Mouse (Mus musculus) CD4-positive, CD25-positive, alpha-beta regulatory T cell, adult 2 months (primary cell): Measurements from ENCODE around the gene Galnt7.
A peak's percentile ranks its signal among the peaks of the same experiment; 100 is the strongest.

Experiments
- DNase-seq: peaks from one replicate; pipeline ENCODE4 v3.0.0-alpha.2; 2012; ENCODE audit warnings: low read depth, low spot score

Galnt7 gene

DNA sequence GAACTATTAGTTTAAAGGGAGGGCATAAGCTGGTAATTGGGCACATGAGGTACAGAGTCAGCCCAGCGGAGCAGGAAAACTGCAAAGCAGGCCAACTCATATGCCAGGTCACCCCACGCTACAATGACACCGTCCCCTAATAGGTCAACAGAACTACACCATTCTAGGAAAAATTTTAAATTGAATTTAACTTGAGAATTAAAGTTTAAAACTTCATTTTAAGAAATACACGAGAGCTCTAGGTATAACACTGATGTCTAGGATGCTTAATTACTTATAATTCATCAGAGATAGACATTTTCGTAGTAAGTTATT, 67.7 kb downstream of the Galnt7 start:
- no peak for DNase-seq

DNA sequence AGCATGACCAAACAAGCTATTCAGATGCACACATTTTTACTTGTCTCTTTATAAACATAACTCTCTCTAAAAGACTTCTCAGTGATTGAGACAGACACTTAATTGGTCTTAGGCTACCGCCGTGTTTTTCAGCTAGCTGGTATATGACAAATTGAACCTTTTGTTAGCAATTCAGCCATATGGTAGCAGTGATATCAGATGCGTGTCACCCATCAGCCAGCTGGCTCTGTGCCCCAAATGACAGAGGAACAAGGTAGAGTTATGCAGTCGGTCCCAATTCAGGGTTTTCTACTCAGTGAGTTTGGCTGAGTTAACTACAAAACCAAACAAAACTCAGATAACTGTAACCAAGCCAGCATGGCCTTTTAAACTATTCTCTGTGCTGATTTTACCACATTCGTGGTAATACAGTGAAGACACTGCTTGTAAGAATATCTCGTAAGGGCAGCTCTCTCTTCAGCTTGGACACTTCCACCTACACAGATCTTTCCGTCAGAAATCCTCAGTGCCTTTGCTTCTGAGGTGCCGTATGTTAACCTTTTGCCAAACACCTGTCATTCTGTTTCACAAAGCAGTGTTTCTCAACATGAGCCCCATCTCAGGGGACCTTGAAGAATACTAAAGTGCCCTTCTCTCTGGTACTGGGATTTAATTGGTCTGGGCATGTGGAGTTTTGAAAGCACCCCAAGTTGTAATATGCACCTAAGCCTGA, 68.3 kb downstream of the Galnt7 start:
- no peak for DNase-seq

DNA sequence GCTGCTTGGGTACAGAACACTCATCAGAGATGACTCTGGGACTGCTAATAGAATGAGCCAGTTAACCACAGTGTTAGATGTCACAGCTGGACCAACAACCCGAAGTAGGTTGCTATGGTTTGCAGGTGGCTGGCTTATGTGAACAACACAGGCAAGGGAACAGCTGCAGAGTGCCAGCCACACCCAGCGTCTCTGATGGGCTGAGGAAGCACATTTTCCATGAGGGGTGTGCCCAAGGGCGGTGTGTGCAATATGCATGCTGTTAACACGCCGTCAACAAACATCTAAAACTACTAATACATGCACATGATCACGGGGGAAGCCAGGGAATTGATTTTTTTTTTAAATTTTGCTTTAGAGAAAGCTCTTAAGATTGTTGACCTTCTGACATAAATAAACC, 73.0 kb downstream of the Galnt7 start:
- DNase-seq: peak; percentile 58

DNA sequence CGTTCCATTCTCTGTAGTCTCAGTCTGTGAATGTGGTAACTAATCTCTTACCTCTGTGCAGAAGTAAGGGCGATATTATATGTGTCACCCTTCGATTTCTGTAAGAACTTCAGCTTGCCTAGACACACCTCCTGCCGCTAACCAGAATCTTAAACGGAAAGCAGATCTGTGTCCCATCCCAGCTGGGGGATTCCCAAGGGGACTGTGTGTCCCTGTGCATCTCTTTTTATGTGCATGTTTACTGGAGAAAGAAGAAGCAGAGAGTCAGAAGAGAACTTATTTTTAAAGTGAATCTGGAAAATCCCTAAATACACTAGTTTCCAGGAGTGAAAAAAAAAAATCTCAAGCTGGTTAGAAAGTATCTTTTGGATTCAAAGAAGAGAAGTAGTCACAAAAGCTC, 75.5 kb downstream of the Galnt7 start:
- DNase-seq: peak; percentile 32

DNA sequence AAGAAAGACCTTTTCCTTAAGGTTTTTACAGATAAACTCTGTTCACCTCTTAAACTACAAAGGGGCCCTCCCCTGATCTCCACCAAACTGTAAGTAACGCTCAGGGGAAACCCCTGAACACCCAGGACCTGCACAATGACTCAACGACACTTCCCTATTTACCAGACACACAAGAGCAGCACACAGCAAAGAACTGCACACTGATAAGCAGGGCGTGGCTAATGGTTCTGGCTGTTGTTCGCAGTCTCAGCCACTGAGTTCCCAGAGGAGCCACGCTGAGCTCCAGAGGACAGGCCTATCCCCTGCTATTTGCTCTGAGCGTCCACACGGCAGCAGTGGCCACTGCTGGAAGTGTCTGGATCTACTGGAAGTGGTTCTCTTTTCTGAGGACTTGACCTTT, 76.6 kb downstream of the Galnt7 start:
- DNase-seq: peak; percentile 83

DNA sequence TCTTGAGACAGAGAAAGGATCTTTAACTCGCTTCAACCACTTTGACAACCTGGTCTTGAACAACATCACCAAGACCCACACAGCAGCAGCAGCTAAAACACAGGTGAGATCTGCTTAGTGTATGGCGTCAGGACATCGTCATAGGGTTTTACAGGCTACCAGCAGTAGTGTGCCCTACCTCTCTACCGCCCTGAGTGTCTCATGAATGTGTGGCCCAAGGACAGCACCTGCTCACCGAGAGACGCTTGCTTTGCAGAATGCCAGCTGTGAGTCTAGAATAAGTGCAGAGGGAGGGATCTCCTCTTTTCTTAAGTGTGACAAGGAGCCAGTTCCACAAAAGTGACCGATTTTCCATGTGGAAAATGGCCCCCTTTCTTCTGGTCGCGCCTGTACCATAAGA, 77.5 kb downstream of the Galnt7 start:
- peak; percentile 10 for DNase-seq

DNA sequence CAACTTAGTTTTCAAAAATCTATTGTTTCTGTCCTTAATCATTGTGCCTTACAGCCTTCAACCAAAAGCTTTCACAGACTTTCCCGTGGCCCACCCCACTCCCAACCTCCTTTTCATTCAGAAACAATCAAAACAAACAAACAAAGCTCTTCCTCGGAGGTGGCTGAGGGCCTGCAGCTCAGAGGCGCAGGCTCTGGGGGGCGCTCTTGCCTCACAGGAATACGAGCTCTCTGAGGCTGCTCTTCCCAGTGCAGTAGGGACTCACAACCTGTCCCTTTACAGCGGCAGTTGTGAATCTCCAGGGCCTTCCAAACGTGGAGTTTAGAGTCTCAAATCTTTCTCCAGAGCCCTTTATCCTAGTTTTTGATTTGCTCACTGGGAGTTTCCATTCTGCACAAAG, 78.4 kb downstream of the Galnt7 start:
- peak; percentile 87 for DNase-seq

DNA sequence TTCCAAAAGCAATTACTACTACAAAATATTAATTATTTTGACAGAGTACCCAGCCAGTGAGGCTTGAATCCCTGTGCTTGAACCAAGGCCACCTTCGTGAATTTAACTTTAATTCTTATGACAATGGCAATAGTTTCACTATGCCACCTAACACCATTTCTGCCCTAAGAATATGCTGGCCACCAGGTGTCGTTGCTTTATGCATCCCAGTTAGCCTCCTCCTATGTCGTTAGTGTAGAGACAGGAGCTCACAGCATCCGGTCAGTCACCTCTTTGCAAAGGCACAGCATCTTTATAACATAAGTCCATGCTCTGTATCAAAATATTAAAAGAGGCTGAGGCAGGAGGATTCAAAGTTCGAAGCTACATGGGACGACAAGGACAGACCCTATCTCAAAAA, 79.0 kb downstream of the Galnt7 start:
- peak; percentile 13 for DNase-seq

DNA sequence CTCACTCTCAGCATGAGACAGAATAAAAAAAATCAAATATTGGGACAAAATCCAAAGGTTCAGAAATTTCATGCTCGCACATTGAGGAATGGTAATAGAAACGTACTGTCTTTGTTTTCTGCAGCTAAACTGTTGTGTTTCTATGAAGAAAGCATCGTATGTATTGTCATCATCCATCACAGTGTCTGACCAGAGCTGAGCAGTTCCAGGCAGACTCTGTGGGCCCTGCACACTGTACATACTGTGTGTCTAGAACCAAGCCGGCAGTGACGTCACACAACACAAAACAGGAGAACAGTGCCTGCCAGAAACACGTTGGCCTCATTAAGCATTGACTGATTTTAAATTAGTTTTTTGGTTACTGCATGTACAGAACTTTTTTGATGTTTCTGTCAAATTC, 82.9 kb downstream of the Galnt7 start:
- no peak for DNase-seq

DNA sequence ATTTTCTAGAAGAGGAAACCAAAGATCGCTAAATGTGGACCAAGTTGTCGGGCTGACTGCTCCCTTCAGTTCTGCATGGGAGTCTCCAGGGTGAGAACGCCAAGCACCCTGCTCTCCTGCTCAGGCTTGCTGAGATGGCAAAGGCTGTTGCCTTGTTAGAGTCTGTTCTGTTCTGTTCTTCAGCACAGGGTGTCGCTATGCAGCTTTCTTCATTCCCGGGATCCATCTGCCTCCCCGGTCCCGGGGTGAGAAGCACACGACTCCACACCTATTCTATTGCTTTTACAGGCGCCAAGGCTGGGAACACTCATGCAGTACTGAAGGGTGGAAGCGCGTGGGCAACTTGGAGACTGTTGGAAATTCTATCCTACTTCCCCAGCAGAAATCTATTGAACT, 83.4 kb downstream of the Galnt7 start:
- no peak for DNase-seq

DNA sequence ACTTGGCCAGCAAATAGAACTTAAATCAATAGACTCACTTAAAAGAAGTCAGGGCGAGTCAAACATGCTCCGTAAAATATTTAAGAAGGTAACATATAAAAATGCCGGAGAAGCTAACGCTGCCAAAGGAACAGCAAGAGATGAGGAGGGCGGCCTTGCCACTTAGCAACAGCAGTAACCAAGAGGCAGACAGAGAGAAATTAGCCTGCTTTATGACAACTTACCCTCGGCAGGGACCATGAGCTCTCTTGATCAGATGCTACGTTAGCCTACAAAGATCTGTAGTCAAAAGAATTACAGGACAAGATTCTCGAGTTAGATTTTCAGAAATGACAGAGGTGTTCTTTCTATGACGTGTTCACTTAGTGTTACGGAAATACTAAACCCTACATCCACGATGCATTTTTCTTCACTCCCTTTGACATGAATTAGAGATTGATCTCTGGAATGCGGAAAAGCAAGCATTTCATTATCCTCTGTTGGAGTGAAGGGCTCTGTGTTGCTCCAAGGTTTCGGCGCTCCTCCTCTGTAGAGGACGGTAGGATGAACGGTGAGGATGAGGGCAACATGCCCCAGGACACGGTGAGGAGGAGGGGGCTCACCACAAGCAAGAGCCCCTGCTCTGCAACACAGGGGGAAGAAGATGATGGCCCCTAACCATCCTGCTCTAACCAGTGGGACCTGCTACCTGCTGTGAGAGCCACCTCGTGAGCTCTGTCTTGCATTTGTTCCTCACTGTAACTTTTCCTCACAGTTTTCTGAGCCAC, 84.0 kb downstream of the Galnt7 start:
- DNase-seq: no peak

DNA sequence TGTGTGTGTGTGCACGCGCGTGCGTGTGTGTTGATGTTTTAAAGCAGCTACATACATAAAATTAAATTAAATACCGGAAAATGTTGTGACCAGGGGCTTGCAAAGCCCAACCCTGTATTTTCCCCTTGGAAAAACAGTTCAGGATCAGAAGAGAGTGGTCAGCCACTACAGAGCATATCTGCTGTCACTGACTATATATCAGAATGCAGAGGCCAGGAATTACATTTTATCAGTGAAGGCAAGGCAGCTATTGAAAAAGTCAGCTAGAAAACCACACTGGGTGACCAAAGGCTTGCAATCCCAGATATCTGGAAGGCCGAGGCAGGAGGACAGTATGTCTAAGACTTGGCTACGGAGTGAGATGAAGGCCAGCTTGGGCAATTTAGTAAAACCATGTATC, 84.8 kb downstream of the Galnt7 start:
- DNase-seq: no peak

DNA sequence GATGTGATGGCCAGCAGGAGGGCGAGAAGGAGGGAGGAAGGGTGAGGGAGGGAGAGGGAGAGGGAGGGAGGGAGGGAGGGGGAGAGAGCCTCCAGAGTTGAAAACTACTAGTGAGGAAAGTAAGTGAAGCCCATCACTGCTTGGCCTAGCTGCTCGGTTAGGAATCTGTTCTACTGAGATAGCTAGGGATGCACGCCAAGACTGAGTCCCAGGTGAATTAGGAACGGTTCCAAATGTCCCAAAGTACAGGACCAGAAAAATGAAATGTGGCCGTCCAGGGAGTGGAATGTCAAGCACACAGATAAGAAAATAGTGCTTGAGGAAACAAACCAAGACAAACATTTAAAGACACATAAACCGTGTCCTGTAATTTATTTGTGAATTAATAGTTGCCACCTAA, 87.8 kb downstream of the Galnt7 start:
- DNase-seq: no peak

DNA sequence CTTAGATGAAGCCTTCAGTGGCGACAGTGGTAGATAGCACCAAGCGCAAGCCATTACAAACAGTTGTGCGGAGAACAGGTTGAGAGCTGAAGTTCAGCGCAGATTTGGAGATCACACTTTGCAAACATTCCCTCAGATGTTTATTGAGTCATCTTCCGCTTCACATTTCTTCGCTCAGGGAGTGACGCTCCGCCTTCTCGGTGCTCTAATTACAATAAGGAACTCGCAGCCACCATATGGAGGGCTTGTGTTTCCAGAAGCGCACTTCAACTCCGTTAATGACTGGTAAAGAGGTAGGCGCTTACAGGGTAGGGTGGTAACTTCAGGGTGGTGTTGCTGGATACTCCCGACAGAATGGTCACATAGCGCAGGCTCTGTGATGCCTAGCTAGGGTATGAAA, 89.1 kb downstream of the Galnt7 start:
- DNase-seq: no peak

DNA sequence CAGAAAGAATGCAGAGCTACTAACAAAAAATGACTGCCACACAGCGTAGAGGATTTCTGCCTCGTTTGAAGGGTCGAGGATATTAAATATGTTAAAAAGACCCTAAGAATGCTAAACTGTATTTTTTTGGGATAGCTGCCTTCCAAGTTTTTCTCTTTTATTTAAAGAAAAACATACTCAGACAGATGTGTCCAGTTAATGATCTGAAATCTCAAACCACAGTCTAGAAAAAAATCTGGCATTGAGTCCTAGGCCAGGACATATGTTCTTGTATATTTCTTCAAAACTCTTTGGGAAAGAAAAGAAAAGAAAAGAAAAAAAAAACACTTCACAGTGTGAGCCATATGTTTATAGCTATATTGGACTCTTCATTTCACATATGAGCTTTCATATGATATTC, 90.1 kb downstream of the Galnt7 start:
- DNase-seq: no peak

DNA sequence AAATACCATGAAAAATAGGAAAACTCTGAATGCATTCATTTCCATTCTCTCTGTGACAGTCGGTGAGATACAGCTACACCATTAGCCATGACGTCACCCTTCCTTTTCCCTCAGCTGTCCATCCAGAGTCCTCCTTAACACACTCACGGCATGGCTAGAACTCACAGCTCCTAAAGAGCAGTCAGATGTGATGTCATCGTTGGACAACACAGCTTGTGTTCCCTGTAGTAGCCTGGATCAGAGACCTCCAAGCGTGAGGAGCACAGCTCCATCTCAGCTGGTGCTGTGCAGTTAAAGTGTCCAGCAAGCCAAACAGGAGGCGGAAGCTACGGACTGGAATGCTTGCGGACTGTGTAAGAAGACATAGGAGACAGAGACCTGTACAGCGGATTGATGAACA, 91.9 kb downstream of the Galnt7 start:
- no peak for DNase-seq

DNA sequence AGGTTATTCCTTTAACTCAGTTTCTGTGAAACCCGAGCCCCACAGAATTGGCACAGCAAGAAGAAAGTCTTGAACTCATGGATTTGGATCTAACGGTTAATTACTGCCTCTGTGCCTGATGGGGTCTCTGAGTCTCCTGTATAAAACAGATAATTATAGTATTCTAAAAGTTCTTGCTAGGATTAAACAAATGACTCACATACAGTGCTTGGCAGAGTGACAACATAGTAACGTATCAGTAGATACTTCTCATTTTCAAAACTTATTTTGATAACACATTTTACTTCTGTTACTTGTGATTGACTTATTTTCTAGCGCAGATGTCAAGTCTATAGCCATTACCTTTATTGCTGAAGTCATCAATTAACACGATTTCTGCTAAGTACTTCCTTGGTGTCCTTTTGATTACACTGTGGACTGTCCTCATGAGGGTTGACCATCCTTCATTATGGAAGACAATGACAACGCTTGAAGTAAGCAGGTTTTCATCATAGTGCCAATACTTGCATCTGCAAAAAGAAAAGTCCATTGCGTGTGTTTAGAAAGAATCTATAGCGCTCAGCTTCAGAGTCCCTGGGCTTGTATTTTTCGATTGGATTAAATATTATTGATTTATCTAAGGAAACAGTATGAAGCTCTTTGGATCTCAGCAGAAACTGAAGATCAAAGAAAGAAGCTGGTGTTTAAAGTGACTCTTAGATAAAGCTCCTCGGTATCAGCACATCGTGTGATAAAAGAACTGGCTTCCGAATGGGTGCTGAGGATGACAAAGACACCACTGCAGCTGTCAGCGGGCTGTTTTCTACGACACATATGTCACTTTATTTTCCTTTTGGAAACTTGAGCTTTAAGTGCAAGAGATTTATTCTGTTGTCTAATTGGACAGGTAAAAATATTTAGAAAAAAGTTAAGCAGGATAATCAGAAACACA, 100.5 kb downstream of the Galnt7 start:
- no peak for DNase-seq

DNA sequence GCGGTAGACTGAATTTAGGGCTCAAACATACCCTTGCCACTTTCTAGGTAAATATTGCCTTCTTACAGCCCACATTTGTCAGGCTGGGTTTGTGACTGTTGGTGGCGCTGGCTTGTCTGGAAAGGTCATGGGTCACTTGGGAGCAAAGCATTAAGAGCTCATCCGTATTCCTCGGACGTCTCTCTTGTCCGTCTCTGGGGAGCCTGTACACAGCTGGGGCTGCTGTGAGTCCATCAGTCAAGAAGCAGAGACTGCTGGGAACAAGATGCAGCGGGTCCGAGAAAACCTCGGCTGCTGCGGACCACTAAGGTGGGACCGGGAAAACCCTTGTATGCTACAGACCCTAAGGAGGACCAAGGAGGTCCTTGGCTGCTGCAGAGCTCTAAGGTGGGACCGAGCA, 105.3 kb downstream of the Galnt7 start:
- no peak for DNase-seq

DNA sequence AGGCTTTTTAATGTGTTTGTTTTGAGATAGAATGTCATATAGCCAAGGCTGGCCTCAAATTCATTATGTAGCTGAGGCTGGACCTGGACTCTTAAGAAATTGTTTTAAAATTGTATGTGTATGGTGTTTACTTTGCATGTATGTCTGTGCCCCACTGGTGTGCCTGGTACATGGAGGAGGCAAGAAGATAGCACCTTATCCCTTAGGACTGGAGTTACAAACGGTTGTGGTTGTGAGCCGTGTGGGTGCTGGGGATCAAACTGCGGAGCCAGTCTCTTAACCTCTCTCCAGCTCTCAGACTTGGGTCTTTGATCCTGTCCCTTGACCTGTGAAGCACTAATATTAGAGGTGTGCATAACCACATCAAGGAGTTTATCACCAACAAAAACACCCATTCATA, 106.0 kb downstream of the Galnt7 start:
- DNase-seq: no peak

DNA sequence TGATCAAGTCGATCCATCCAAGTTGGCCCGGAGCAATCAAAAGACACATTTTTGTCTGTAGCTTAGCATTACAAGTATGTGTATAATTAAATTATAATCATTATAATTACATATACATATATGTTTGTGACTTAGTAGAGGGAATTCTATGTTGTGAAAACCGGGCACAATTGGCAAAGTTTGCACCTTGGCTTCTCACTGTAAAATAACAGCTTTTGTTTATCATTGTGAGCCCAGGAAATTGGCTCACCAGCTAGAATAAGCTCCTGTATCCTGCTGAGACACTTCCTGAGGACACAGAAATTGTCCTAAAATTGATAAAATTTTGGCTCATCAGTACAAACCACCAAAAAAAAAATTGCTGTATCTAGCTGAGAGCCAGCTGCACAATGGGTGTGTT, 106.4 kb downstream of the Galnt7 start:
- DNase-seq: no peak

DNA sequence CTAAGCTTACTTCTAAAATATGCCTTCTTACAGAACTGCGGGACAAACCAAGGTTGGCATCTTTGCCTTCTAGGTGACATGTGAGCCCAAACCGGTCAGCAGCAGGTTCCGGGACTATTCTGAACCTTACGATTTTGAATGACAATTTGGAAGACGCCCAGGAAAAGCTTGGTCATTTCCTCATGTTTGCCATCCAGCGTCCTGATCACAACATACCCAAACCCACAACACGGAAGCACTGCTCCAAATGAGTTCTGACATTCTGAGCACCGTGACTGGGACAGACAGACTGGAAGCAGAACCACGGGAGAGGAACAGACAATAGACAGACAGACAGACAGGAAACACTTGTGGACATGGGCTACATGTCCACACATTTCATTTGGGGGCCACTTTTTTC, 111.4 kb downstream of the Galnt7 start:
- no peak for DNase-seq

DNA sequence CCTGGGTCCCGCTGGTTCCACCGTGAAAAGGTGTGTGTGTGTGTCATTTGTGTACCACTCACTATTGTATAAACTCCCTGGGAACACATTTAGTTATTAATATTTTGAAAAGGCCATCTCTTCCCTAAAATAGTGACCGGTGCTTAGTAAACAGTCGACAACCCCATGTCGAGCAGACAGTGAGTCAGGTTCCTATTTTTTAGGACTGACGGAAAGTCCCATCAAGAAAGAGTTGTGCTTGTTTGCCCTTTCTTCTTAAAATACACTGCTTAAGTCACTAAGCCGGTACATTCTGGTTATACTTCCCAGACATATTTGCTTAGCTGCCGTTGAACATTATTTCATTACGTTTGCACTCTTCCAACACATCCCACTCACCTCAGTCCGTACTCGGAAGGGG, 111.9 kb downstream of the Galnt7 start:
- no peak for DNase-seq
